Mouse (Mus musculus): Measurements from ENCODE around the gene Mrpl55. TPM values are rescaled to one million over a fixed set of nuclear protein-coding genes. Genes with fewer than 3 reads are reported as not detected.

Mrpl55 gene
- 179 and 195 TPM in 2 replicates for polyA plus RNA-seq (2021; fragmentation: Nextera tagmentation)
- long read RNA-seq, experiment 1, transcript Mrpl55-205 (4 exons, 718 nt) = minor isoform, 13 of 111 reads
- long read RNA-seq, experiment 1, transcript Mrpl55-204 (4 exons, 757 nt) = minor isoform, 7 of 111 reads
- long read RNA-seq, experiment 1, transcript Mrpl55-201 (4 exons, 940 nt) = major isoform, 40 of 111 reads
- long read RNA-seq, experiment 1, transcript Mrpl55-203 (4 exons, 792 nt) = minor isoform, 35 of 111 reads
- long read RNA-seq, experiment 1, partial matches to known transcripts = 5 of 111 reads
- long read RNA-seq, experiment 1, other reads (novel, unspliced or antisense) = 11 of 111 reads
- long read RNA-seq, experiment 2, transcript Mrpl55-203 (4 exons, 792 nt) = minor isoform, 10 of 31 reads
- long read RNA-seq, experiment 2, transcript Mrpl55-201 (4 exons, 940 nt) = major isoform, 12 of 31 reads
- long read RNA-seq, experiment 2, partial matches to known transcripts = 1 of 31 reads
- long read RNA-seq, experiment 2, other reads (novel, unspliced or antisense) = 3 of 31 reads

DNA sequence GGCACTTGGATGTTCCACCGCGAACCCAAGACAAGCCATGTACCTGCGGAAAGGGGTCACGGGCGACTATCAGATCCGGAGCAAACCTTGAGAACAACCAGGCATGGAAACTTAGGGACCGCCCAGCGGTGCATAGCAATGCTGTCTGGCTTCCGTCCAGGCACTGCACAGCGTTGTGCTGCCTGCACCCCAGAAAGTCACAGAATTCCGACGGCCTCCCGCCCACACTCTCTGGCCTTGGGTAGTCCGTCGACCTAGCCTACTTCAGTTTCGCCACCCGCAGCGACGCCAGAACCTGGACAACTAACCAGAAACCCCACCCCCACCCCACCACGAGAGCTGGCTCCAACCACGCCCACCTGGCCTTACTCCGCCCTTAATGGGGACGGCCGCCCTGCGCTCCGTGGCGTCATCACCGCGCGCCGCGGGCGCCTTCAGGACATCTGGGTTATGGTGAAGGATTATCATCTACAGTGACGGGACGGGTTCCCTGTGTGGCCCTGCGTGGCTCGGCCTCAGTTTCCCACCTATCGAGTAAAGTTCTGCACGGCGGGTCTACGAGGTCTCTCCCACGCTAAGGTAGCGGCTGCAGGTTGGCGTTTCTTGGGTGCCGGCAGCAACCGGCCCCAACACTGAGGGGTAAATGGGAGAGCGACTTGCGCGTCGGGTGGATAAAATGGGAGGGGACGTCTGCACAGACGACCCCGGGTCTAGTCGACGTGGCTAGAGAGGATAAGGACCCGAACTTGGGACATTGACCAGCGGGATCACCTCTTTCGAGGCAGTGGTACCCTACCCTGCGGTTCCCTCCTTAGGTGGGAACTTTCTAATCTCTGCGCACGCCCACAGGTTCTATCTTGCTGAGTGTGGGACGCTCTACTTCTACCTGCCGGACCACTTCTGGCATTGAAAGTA, at the start of gene Mrpl55:
Mrpl55 (plus strand) TSS at position 406 of the 915 bp plus-strand sequence.

GRCm38 (mm10) chr11:59163255-59164236, 38.7 kb upstream of the Mrpl55 start, which contains the start of gene Iba57:
TSS of gene Iba57 (minus strand) at chr11:59163739.

GRCm38 (mm10) chr11:59182864-59183331, 19.4 kb upstream of the Mrpl55 start, which contains the start of gene Gjc2:
TSS of gene Gjc2 (minus strand) at chr11:59183213.

GRCm38 (mm10) chr11:59192059-59192386, 10.3 kb upstream of the Mrpl55 start, which contains the start of gene Guk1:
TSS of gene Guk1 (minus strand) at chr11:59192212.

GRCm38 (mm10) chr11:59208153-59208831, 6.0 kb downstream of the Mrpl55 start, which contains the start of gene 2310033P09Rik:
TSS of gene 2310033P09Rik (plus strand) at chr11:59208321.

GRCm38 (mm10) chr11:59228122-59228953, 26.1 kb downstream of the Mrpl55 start, which contains the start of gene Arf1:
TSS of gene Arf1 (minus strand) at chr11:59228270.

Other genes with a start within 250 kb of the Mrpl55 start
- gene Hist3h2a, start 247.8 kb upstream of the Mrpl55 start, polyA plus RNA-seq (2021; fragmentation: Nextera tagmentation) = 89.8 and 93.1 TPM in 2 replicates
- gene Trim17, start 247.8 kb upstream of the Mrpl55 start, polyA plus RNA-seq (2021; fragmentation: Nextera tagmentation) = 4.6 and 5.0 TPM in 2 replicates
- 10.9 and 12.4 TPM in 2 replicates for gene Trim11, start 224.4 kb upstream of the Mrpl55 start, polyA plus RNA-seq (2021; fragmentation: Nextera tagmentation)
- 0.41 and 0.49 TPM in 2 replicates for gene Obscn, start 66.1 kb upstream of the Mrpl55 start, polyA plus RNA-seq (2021; fragmentation: Nextera tagmentation)
- gene Iba57, start 38.7 kb upstream of the Mrpl55 start, polyA plus RNA-seq (2021; fragmentation: Nextera tagmentation) = 2.0 and 3.1 TPM in 2 replicates
- gene Gjc2, start 19.3 kb upstream of the Mrpl55 start, polyA plus RNA-seq (2021; fragmentation: Nextera tagmentation) = 6.5 and 7.0 TPM in 2 replicates
- gene Guk1, start 10.3 kb upstream of the Mrpl55 start, polyA plus RNA-seq (2021; fragmentation: Nextera tagmentation) = 552 and 573 TPM in 2 replicates
- 33.7 and 34.5 TPM in 2 replicates for gene 2310033P09Rik, start 5.8 kb downstream of the Mrpl55 start, polyA plus RNA-seq (2021; fragmentation: Nextera tagmentation)
- gene Arf1, start 25.8 kb downstream of the Mrpl55 start, polyA plus RNA-seq (2021; fragmentation: Nextera tagmentation) = 572 and 575 TPM in 2 replicates
- gene Wnt3a, start 88.3 kb downstream of the Mrpl55 start, polyA plus RNA-seq (2021; fragmentation: Nextera tagmentation) = 0.05 and 0.08 TPM in 2 replicates
- 0.99 and 1.1 TPM in 2 replicates for gene Wnt9a, start 104.4 kb downstream of the Mrpl55 start, polyA plus RNA-seq (2021; fragmentation: Nextera tagmentation)
- gene Prss38, start 173.2 kb downstream of the Mrpl55 start, polyA plus RNA-seq (2021; fragmentation: Nextera tagmentation) = not detected in 2 replicates
- 6.5 and 7.7 TPM in 2 replicates for gene Jmjd4, start 247.6 kb downstream of the Mrpl55 start, polyA plus RNA-seq (2021; fragmentation: Nextera tagmentation)
- 573 and 613 TPM in 2 replicates for gene Snap47, start 248.7 kb downstream of the Mrpl55 start, polyA plus RNA-seq (2021; fragmentation: Nextera tagmentation)